Mouse (Mus musculus): ENCODE results near the gene Socs3.

- TF ChIP-seq POLR2A (IDR thresholded peaks at IDR 0.05; ENCODE audit: borderline replicate concordance, control insufficient read depth, low read depth, low read length): no peak
- no peak for TF ChIP-seq CTCF (IDR thresholded peaks at IDR 0.05; ENCODE audit: control insufficient read depth, insufficient read depth, low read length)
Observed at GRCm38 (mm10) chr11:117971100-117971499, 1.3 kb upstream of the Socs3 start.

Measured in bone marrow, adult 2 months (tissue).